Mouse (Mus musculus) heart, adult 18-20 months (tissue): Measurements from ENCODE around the gene Tmc3. TPM values are rescaled to one million over a fixed set of nuclear protein-coding genes. Genes with fewer than 3 reads are reported as not detected.

Source experiments
- DNase-seq, 2 experiments: peaks; one replicate each; pipeline ENCODE4 v3.0.0; 2021 to 2022; ENCODE audit warnings: mixed read lengths in 1 of 2
- total RNA-seq, 2 experiments: library from RNA; stranded (reverse); gene quantifications; 2 replicates each; pipeline ENCODE4 v1.2.3; 2021

Tmc3 gene
- total RNA-seq, 2 experiments from 2014 or later = 0.10 to 0.17 TPM

DNA sequence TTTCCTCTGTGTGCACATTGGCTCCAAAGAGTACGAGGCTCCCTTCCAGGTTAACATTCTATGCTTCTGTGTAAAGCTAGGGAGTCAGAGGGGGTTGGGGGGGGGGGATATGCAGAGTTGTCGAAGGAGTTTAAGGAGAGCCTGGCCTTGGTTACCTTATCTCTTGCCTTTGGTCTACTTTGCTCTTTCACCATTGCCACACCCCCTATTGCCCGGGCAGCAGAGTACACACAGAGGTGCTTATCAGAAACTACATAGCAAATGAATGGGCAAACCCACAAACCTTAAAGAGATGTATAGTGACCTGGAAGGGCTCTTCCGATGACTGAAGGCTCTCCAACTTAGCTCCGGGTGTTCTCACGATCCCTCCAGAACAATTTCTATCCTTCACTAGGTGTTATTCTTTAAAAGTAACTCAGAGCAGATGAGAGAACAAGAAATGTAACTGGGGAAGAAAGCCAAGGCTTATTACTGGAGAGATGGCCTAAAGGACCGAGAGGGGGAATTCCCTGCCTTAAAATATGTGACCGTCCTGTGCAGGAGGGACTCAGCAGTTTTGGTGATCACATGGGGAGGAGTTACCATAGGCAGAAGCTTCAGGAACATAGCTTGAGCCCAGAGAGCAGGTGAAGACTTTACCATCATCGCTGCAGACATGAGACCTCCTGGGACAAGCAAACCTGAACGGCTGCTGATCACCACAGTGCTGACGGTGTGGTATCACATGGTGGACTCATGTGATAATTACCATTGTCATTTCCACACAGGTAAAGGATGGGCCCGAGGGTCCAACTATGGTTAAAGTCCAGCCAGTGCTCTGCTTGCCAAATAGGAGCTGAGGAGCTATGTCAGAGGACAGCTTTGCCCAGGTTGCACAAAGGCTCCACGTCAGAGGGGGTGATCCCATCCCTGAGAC, 14.5 kb downstream of the Tmc3 start:
- no peak for DNase-seq

- DNase-seq = peak; percentile 53 to 80
These were observed 15.2 kb downstream of the Tmc3 start for GRCm38 (mm10) chr7:83599913-83600286.

DNA sequence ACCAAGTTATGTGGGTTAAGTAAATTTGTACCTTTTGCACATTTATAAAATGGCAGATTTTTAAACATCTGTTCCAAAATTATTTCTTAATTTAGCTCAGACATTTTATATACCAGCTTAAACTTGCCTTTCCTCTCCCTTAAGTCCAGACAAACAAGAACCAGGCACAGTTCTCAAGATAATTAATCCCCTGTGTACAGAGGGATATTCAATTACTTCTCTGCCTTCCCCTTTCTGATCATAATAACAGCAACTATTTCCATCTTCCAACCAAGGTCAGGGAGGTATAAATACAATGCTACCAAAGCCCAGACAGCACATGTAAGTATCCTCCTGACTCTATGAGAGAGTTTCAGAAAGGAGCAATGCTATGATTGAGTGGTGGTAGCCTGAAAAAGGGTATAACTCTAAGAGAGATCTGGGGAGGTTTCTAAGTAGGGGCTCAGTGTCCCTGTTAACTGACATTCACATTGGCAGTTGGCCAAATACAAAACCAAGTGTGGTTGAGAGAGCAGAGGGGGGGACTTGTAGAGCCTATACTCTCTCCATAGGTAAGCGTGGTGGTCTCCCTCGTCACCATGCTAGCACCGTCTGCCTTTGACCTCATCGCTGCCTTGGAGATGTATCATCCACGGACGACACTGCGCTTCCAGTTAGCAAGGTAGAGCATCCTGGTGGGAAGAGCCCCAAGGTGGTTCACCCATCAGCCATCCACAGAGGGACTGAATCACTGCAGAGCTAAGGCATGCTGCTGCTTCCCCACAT, 19.6 kb downstream of the Tmc3 start:
- DNase-seq = no peak

- no peak for DNase-seq
These were observed 22.1 kb downstream of the Tmc3 start for GRCm38 (mm10) chr7:83606796-83607195.

DNA sequence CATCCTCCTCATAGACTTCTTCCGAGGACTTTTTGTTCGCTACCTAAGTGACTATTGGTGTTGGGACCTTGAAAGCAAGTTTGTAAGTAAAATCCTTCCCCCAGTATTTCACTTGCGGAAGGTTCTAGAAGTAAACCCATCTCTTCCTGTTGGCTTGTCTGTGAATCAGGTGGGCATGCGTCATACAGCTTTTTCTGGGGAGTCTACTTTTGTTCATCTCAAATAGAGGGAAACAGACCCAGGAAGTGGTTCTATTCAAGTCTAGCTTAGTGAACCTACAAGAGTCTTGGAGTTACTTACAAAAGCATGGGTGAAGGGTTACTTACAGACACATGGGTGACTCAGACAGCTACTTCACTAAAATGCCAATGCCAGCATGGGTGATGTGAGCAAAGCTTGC, 25.2 kb downstream of the Tmc3 start:
- no peak for DNase-seq

DNA sequence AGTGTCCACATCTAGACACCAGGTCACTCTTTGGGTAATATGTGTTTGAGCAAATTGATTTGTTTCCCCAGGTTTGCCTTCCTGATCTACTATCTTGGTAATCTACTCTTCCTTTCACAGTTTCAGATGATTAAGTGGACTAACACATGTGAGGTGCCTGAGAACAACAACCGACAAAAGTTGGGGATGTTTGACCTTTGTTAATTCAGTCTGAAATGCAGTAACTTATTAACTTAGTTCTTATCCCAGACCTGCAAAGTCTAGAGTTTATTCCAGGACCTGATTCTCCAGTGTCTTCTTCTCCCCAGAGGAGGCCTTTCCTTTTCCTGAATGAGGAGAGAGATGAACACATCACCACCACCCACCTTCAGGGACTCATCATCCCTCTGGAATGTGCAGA, 27.2 kb downstream of the Tmc3 start:
- no peak for DNase-seq

GRCm38 (mm10) chr7:83615272-83615671, 30.5 kb downstream of the Tmc3 start:
- no peak for DNase-seq

GRCm38 (mm10) chr7:83615815-83616214, 31.1 kb downstream of the Tmc3 start:
- DNase-seq = no peak

DNA sequence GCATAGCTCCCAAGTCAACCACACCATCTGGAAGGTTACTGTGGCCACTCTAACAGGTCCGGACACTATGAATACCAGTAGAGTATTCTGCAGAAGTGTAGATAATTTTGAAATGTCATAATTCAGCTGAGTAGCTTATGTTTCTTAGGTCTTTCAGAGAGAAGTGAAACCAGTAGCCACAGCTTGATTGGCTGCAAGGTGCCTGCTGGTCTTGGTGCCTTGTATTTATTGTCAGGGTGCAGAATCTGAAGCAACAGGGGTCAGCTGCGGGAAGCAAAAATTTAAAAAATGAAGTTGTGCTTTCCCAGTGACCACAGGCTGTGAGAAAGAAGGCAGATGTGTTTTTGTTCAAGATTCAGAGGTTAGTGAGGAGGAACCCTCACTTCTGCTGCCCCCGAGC, 31.5 kb downstream of the Tmc3 start:
- peak in 1 of 2 experiments; percentile 37 for DNase-seq

- no peak for DNase-seq
These were observed 34.0 kb downstream of the Tmc3 start for GRCm38 (mm10) chr7:83618709-83619108.

DNA sequence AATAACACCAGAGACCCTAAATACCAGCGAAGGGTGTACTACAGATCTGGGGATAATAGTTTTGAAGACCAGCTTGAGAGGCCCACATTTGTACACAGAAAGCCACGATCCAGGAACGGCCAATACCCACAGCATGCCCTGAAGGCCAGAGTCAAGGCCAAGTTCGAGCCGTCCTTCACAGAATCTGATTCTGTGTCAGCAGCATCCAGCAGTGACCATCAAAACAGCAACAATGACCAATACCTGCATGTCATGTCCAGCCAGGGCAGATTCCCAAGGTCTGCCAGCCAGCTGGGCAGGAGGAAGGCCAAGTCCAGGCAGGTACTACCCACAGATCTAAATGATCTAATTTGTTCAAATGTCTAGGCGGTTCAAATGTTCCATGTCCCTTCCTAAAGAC, 37.9 kb downstream of the Tmc3 start:
- DNase-seq = no peak

GRCm38 (mm10) chr7:83624065-83624464, 39.3 kb downstream of the Tmc3 start:
- DNase-seq = no peak

- DNase-seq = no peak
These were observed 42.0 kb downstream of the Tmc3 start for GRCm38 (mm10) chr7:83626557-83627257.

DNA sequence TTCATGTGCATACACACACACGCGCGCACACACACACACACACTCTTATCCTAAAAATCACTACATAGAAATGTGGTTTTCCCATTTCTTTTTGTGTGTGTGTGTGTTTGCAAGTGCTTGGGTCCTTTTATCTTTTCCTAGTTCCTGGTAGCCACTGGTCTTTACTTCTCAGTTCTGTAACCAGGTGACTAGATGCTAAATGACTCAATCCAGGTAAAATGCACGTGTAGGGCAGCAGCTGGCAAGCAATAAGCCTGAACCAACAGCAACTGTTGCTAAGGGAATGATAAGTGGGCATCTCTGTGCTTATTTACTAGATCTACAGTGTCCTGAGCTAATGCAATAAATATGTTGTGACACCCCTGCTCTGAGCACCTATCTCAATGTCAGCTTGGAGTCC, 42.6 kb downstream of the Tmc3 start:
- DNase-seq = no peak

GRCm38 (mm10) chr7:83631073-83631827, 46.5 kb downstream of the Tmc3 start:
- no peak for DNase-seq

DNA sequence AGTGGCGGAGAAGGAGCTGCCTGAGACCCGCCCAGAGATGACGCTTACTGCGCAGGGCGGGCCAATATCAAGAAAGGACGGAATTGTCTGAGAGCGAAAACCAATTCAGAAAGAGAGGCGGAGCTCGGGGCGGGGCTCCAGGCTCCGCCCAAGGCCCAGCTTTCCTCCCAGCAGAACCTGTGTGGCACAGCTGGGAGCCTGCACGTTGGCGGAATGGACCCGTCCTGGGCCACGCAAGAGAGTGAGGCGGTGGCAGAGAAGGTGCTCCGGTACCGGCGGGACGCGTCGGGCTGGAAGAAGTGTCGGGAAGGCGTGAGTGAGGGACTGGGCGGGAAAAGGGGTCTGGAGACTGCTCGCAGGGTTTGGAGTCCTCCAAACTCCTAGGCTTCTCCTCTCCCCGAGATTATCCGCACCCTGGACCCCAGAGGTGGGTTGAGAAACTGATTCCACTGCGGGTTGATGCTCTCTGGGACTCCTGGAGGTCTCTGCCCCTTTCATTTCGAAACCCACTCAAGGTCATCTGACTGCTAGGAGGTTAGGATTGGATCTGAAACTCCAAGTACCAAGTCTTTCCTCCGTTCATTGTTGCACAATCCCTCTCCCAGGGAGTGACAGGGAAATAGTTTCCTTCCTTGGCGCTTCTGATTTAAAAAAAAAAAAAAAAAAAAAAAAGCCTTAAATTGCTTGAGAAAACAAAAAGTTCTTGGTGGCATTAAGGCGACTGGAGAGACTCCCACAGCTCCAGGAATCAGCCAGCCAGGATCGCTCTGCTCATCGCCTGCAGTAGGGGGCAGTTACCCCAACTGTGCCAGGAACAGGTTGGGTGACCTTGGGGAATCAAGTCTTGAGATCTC, 47.3 kb downstream of the Tmc3 start, which contains the start of gene Stard5:
Stard5 (plus strand) TSS at position 132 of the 854 bp plus-strand sequence.
- peak; percentile 96 to 97 for DNase-seq

GRCm38 (mm10) chr7:83632682-83633120, 48.0 kb downstream of the Tmc3 start:
- DNase-seq = no peak

DNA sequence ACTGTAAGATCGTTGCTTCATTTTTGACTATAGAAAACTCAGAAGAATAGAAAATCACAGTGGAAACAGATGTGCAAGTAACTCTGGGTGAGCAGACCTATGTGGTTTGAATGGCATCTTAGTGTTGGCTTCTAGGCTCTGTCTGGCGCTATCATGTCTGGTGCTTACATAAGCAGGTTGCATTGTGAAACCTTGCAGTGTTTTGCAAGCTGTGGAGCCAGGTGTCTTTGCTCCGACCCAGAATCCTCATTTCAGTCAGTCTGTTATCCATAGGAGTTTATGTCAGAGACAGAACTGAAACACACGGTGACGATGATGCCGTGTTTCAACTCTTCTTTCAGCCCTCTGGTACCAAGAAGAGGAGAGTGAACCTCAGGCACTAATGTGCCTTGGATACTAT, 49.1 kb downstream of the Tmc3 start:
- no peak for DNase-seq

GRCm38 (mm10) chr7:83635726-83636125, 51.0 kb downstream of the Tmc3 start:
- DNase-seq = no peak

DNA sequence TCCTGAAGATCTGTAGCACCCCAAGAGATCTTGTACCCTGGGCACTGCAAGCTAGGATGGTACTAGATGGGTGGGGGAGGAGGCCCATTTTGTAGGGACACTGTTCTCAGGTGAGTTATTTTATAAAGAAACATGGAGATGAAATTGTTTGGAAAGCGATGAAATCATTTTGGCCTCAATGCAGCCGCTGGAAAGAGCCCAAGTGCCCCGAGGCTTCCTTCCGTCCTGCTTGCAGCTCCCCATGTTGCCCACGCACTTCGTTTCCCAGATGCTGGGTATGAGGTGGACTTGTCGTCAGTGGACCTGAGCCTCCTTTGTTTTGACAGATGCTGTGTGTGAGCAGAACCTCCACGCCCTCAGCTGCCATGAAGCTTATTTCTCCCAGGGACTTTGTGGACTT, 51.7 kb downstream of the Tmc3 start:
- DNase-seq = no peak
